Mouse (Mus musculus): ENCODE measurements around the gene Mrpl19.
A peak's percentile ranks its signal among the peaks of the same experiment; 100 is the strongest.

- TF ChIP-seq MAFK (IDR thresholded peaks at IDR 0.05; ENCODE audit: insufficient read depth, low read depth, low read length) = no peak
- TF ChIP-seq CHD2 (IDR thresholded peaks at IDR 0.05; ENCODE audit: low read depth, low read length) = no peak
- TF ChIP-seq ZC3H11A (IDR thresholded peaks at IDR 0.05; ENCODE audit: borderline replicate concordance, low read depth, low read length) = peak; percentile 34; the same call in 1 of the 2 replicates
- no peak for TF ChIP-seq HCFC1 (IDR thresholded peaks at IDR 0.05; ENCODE audit: borderline replicate concordance, insufficient read depth, low read length)
These were observed 21.3 kb upstream of the Mrpl19 start for GRCm38 (mm10) chr6:81987010-81987409.
